Comparison of ENCODE assay signal across 25 mouse cellular contexts in genomic region chr5:119971286-119971685, GRCm38 (mm10).
DNase-seq lines count a peak whose midpoint lies in the region; ATAC-seq and TF ChIP-seq lines count a peak whose summit lies in the region.
"Had no signal": no experiment of that assay in that cellular context is flagged by ENCODE, and none has a peak within 500 bp of the region (broad histone marks: within the 10 kb centered on the region; RNA-seq: fewer than 3 reads in every experiment).

No protein-coding gene starts in this region.

- no peaks in the 10 kb centered on the region for H3K9me3 ChIP-seq in hindbrain, postnatal 0 days (ENCODE audit: low read length)
- H3K9me3 ChIP-seq in hindbrain, embryonic 14.5 days (ENCODE audit: control insufficient read depth, low read length): no peaks in the 10 kb centered on the region
- H3K9me3 ChIP-seq in midbrain, postnatal 0 days (ENCODE audit: low read length): no peaks in the 10 kb centered on the region
- no peaks in the 10 kb centered on the region for H3K9me3 ChIP-seq in midbrain, embryonic 13.5 days
- H3K9me3 ChIP-seq: embryonic facial prominence, embryonic 13.5 days; hindbrain, embryonic 15.5 days; kidney, embryonic 15.5 days; limb, embryonic 13.5 days; liver, embryonic 13.5 days; midbrain, embryonic 10.5 days; neural tube, embryonic 13.5 days had no signal

- no peak overlapping the region for H3K27ac ChIP-seq in hindbrain, postnatal 0 days
- no peak overlapping the region for H3K27ac ChIP-seq in hindbrain, embryonic 14.5 days
- no peak overlapping the region for H3K27ac ChIP-seq in midbrain, postnatal 0 days (ENCODE audit: low read depth, low read length)
- H3K27ac ChIP-seq in midbrain, embryonic 13.5 days: no peak overlapping the region
- no peak overlapping the region for H3K27ac ChIP-seq in cerebellum, adult 2 months (ENCODE audit: insufficient read depth, low read length)
- H3K27ac ChIP-seq: embryonic facial prominence, embryonic 13.5 days; hindbrain, embryonic 15.5 days; kidney, embryonic 15.5 days; limb, embryonic 13.5 days; liver, embryonic 13.5 days; midbrain, embryonic 10.5 days; neural tube, embryonic 13.5 days had no signal

- H3K36me3 ChIP-seq in hindbrain, postnatal 0 days (ENCODE audit: insufficient read depth, low read length): no peaks in the 10 kb centered on the region
- H3K36me3 ChIP-seq in hindbrain, embryonic 14.5 days (replicated peaks; ENCODE audit: control insufficient read depth, insufficient read depth): no peaks in the 10 kb centered on the region
- no peaks in the 10 kb centered on the region for H3K36me3 ChIP-seq in midbrain, postnatal 0 days (ENCODE audit: insufficient read depth, low read length)
- H3K36me3 ChIP-seq in midbrain, embryonic 13.5 days: no peaks in the 10 kb centered on the region
- H3K36me3 ChIP-seq: embryonic facial prominence, embryonic 13.5 days; hindbrain, embryonic 15.5 days; kidney, embryonic 15.5 days; limb, embryonic 13.5 days; liver, embryonic 13.5 days; midbrain, embryonic 10.5 days; neural tube, embryonic 13.5 days had no signal

- H3K4me2 ChIP-seq in hindbrain, postnatal 0 days (ENCODE audit: low read depth, low read length): no peak overlapping the region
- H3K4me2 ChIP-seq in hindbrain, embryonic 14.5 days (replicated peaks): no peak overlapping the region
- no peak overlapping the region for H3K4me2 ChIP-seq in midbrain, postnatal 0 days (ENCODE audit: low read depth, low read length, poor library complexity, severe bottlenecking)
- H3K4me2 ChIP-seq in midbrain, embryonic 13.5 days (replicated peaks): no peak overlapping the region
- H3K4me2 ChIP-seq: embryonic facial prominence, embryonic 13.5 days; hindbrain, embryonic 15.5 days; kidney, embryonic 15.5 days; limb, embryonic 13.5 days; liver, embryonic 13.5 days; lung, embryonic 14.5 days; neural tube, embryonic 13.5 days had no signal

- no peak for TF ChIP-seq CTCF in hindbrain, postnatal 0 days (IDR thresholded peaks at IDR 0.05; ENCODE audit: low read depth)
- no peak for TF ChIP-seq CTCF in midbrain, postnatal 0 days (IDR thresholded peaks at IDR 0.05)
- TF ChIP-seq CTCF in cerebellum, adult 2 months (IDR thresholded peaks at IDR 0.05; ENCODE audit: borderline replicate concordance, insufficient read depth, low read depth, low read length): no peak

- no peak for ATAC-seq in hindbrain, postnatal 0 days
- ATAC-seq in hindbrain, embryonic 14.5 days (ENCODE audit: low FRiP score): no peak
- ATAC-seq in midbrain, postnatal 0 days (ENCODE audit: low FRiP score): no peak
- no peak for ATAC-seq in midbrain, embryonic 13.5 days
- ATAC-seq in megakaryocyte progenitor cell, adult 5-6 weeks (replicated peaks; ENCODE audit: poor library complexity): no peak
- ATAC-seq: intestine, embryonic 16.5 days had no signal

- no peak for TF ChIP-seq POLR2A in cerebellum, adult 2 months (IDR thresholded peaks at IDR 0.05; ENCODE audit: borderline replicate concordance, insufficient read depth, low read length)

- no peaks in the 10 kb centered on the region for H3K4me1 ChIP-seq in hindbrain, postnatal 0 days (ENCODE audit: insufficient read depth, low read length)
- H3K4me1 ChIP-seq in hindbrain, embryonic 14.5 days (replicated peaks; ENCODE audit: control insufficient read depth, insufficient read depth, low read length): peaks cover 3% of the 10 kb centered on the region; the same call in 1 of the 2 replicates
- no peaks in the 10 kb centered on the region for H3K4me1 ChIP-seq in midbrain, postnatal 0 days (ENCODE audit: insufficient read depth, low read length)
- peaks cover 10% of the 10 kb centered on the region; the same call in 1 of the 2 replicates for H3K4me1 ChIP-seq in midbrain, embryonic 13.5 days (replicated peaks)
- no peaks in the 10 kb centered on the region for H3K4me1 ChIP-seq in cerebellum, adult 2 months (ENCODE audit: control insufficient read depth, insufficient read depth, low read length)
- H3K4me1 ChIP-seq: hindbrain, embryonic 15.5 days; liver, embryonic 13.5 days had no signal

- peak; percentile 16 for DNase-seq in hindbrain, postnatal 0 days (ENCODE audit: low spot score)
- no peak for DNase-seq in hindbrain, embryonic 14.5 days (ENCODE audit: low spot score)
- DNase-seq in midbrain, postnatal 0 days (ENCODE audit: low spot score): peak; percentile 14
- peak; percentile 57 to 69 for DNase-seq in right cerebral cortex, postnatal 10 days (ENCODE audit: low spot score in 2 of 2)
- no peak for DNase-seq in cerebellum, adult 2 months
- DNase-seq: cerebellum, adult 11 months; cerebellum, postnatal 14 days; heart, adult 18-20 months; heart, postnatal 36 days; kidney, postnatal 4 days; liver, embryonic 13.5 days; lung, embryonic 14.5 days; lung, postnatal 4 days; spleen, adult 18-20 months; thymus, postnatal 36 days had no signal

- no peaks in the 10 kb centered on the region for H3K27me3 ChIP-seq in hindbrain, postnatal 0 days (ENCODE audit: insufficient read depth, low read length)
- H3K27me3 ChIP-seq in hindbrain, embryonic 14.5 days (ENCODE audit: control insufficient read depth, insufficient read depth, low read length): no peaks in the 10 kb centered on the region
- no peaks in the 10 kb centered on the region for H3K27me3 ChIP-seq in midbrain, postnatal 0 days (ENCODE audit: insufficient read depth, low read length)
- no peaks in the 10 kb centered on the region for H3K27me3 ChIP-seq in midbrain, embryonic 13.5 days
- no peaks in the 10 kb centered on the region for H3K27me3 ChIP-seq in cerebellum, adult 2 months (ENCODE audit: control insufficient read depth, insufficient read depth, low read length)
- H3K27me3 ChIP-seq: CH12.LX; embryonic facial prominence, embryonic 13.5 days; hindbrain, embryonic 15.5 days; neural tube, embryonic 13.5 days had no signal

- no peak overlapping the region for H3K9ac ChIP-seq in hindbrain, postnatal 0 days (replicated peaks; ENCODE audit: low read length)
- H3K9ac ChIP-seq in hindbrain, embryonic 14.5 days: no peak overlapping the region
- H3K9ac ChIP-seq in midbrain, postnatal 0 days (replicated peaks; ENCODE audit: low read length, poor library complexity, severe bottlenecking): no peak overlapping the region
- no peak overlapping the region for H3K9ac ChIP-seq in midbrain, embryonic 13.5 days (replicated peaks)
- H3K9ac ChIP-seq: embryonic facial prominence, embryonic 13.5 days; hindbrain, embryonic 15.5 days; kidney, embryonic 15.5 days; limb, embryonic 13.5 days; liver, embryonic 13.5 days; lung, embryonic 14.5 days; neural tube, embryonic 13.5 days had no signal

- H3K4me3 ChIP-seq in hindbrain, postnatal 0 days (ENCODE audit: low read length): no peak overlapping the region
- H3K4me3 ChIP-seq in hindbrain, embryonic 14.5 days (replicated peaks; ENCODE audit: low read length): no peak overlapping the region
- H3K4me3 ChIP-seq in midbrain, postnatal 0 days (ENCODE audit: low read depth, low read length): no peak overlapping the region
- H3K4me3 ChIP-seq in midbrain, embryonic 13.5 days (replicated peaks): no peak overlapping the region
- H3K4me3 ChIP-seq in cerebellum, adult 2 months (replicated peaks; ENCODE audit: insufficient read depth, low read depth, low read length): no peak overlapping the region
- H3K4me3 ChIP-seq: embryonic facial prominence, embryonic 13.5 days; hindbrain, embryonic 15.5 days; kidney, embryonic 15.5 days; limb, embryonic 13.5 days; liver, embryonic 13.5 days; midbrain, embryonic 10.5 days; neural tube, embryonic 13.5 days had no signal

- 72% methylated on average over 16 of the region's 16 CpGs for whole genome bisulfite sequencing in hindbrain, postnatal 0 days
- 81% methylated on average over 16 of the region's 16 CpGs for WGBS in hindbrain, embryonic 14.5 days
- WGBS in midbrain, postnatal 0 days: 71% methylated on average over 16 of the region's 16 CpGs
- WGBS in midbrain, embryonic 13.5 days: 77% methylated on average over 16 of the region's 16 CpGs
- WGBS in cerebellum, adult 2 months: 56% methylated on average over 16 of the region's 16 CpGs

Comparison
In these comparisons a context has a peak if more than half of its experiments do, and no peak if none do; other contexts are left out.
1. DNase-seq: peak in hindbrain, postnatal 0 days (single experiment), midbrain, postnatal 0 days (single experiment) and right cerebral cortex, postnatal 10 days (2 of 2); none in hindbrain, embryonic 14.5 days (single experiment) and cerebellum, adult 2 months (0 of 2).